ENCODE assay signal across 7 mouse cellular contexts in the genomic region with DNA sequence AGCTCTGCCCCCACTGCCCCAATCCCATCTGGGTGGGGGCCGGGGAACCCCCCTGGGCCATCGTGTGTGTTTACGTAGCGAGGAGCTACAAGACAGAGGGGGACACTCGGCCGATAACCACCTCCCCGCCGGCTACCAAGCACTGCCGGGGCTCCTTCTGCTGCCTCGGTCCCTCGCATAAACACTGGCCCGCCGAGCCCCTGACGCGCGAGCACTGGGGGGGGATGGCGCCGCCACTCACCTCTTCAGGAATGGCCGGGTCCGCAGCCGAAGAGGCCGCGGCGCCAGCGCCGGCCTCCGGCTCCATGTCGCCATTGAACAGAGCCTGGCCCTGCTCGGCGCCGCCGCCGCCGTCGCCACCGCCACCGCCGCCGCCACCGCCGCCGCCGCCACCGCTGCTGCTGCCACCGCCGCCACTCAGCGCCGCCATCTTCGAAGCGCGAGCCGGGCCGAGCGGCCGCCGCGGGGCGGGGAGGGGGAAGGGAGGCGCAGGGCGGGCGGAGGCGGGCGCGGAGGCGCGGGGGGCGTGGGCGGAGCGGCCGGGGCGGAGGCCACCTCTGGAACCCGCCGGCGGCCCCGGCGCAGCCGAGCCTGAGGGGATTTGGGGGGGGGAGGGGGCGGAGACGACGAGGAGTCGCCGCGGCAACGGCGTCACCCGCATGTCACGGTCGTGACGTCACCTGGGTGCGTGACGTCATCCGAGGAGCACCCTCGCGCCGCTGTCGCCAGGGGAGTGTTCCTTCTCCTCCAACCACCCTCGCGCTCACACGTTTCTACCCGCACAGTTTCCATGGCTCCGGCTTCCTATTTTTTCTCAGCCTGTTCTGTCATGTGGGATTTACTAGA. TPM values are rescaled to one million over a fixed set of nuclear protein-coding genes. Genes with fewer than 3 reads are reported as not detected.
DNase-seq lines count a peak whose midpoint lies in the region; ATAC-seq lines count a peak whose summit lies in the region.

A gene (minus strand): TSS at position 598 of the 846 bp plus-strand sequence.

- H3K27ac ChIP-seq in embryonic facial prominence, embryonic 10.5 days (replicated peaks), result peak within 1 kb of the TSS; percentile 96
- H3K27ac ChIP-seq in limb, embryonic 10.5 days, result peak within 1 kb of the TSS; percentile 97
- peak within 1 kb of the TSS; percentile 98 for H3K27ac ChIP-seq in midbrain, embryonic 13.5 days

- H3K9ac ChIP-seq in midbrain, embryonic 13.5 days (replicated peaks), result peak within 1 kb of the TSS; percentile 95

- H3K36me3 ChIP-seq in embryonic facial prominence, embryonic 10.5 days (replicated peaks), result no peaks in the 10 kb centered on the region
- H3K36me3 ChIP-seq in limb, embryonic 10.5 days, result no peaks in the 10 kb centered on the region
- no peaks in the 10 kb centered on the region for H3K36me3 ChIP-seq in midbrain, embryonic 13.5 days

- peak; percentile 92 for ATAC-seq in granulocyte monocyte progenitor cell, adult 5-6 weeks (replicated peaks; ENCODE audit: poor library complexity, severe bottlenecking)
- ATAC-seq in midbrain, embryonic 13.5 days, result peak; percentile 91

- H3K4me3 ChIP-seq in embryonic facial prominence, embryonic 10.5 days, result peak within 1 kb of the TSS; percentile 95
- H3K4me3 ChIP-seq in limb, embryonic 10.5 days, result peak within 1 kb of the TSS; percentile 69
- peak within 1 kb of the TSS; percentile 79 for H3K4me3 ChIP-seq in midbrain, embryonic 13.5 days (replicated peaks)

- DNase-seq in adrenal gland, postnatal 10 days, result peak; percentile 94
- peak; percentile 92 for DNase-seq in embryonic facial prominence, embryonic 10.5 days (ENCODE audit: low spot score)
- peak; percentile 75 for DNase-seq in kidney, adult 11 months
- DNase-seq in limb, embryonic 10.5 days (ENCODE audit: low spot score), result peak; percentile 97
- peak; percentile 73 for DNase-seq in spleen, adult 12 weeks (ENCODE audit: low spot score)

- no peaks in the 10 kb centered on the region for H3K27me3 ChIP-seq in embryonic facial prominence, embryonic 10.5 days (replicated peaks; ENCODE audit: low read depth, poor library complexity, severe bottlenecking)
- no peaks in the 10 kb centered on the region for H3K27me3 ChIP-seq in limb, embryonic 10.5 days (ENCODE audit: low read depth, poor library complexity, severe bottlenecking)
- H3K27me3 ChIP-seq in midbrain, embryonic 13.5 days, result no peaks in the 10 kb centered on the region

- peaks cover 20% of the 10 kb centered on the region for H3K4me1 ChIP-seq in embryonic facial prominence, embryonic 10.5 days
- peaks cover 29% of the 10 kb centered on the region for H3K4me1 ChIP-seq in limb, embryonic 10.5 days
- H3K4me1 ChIP-seq in midbrain, embryonic 13.5 days (replicated peaks), result peaks cover 33% of the 10 kb centered on the region

- no peaks in the 10 kb centered on the region for H3K9me3 ChIP-seq in embryonic facial prominence, embryonic 10.5 days
- no peaks in the 10 kb centered on the region for H3K9me3 ChIP-seq in limb, embryonic 10.5 days (replicated peaks)
- no peaks in the 10 kb centered on the region for H3K9me3 ChIP-seq in midbrain, embryonic 13.5 days

- peak within 1 kb of the TSS; percentile 92 for H3K4me2 ChIP-seq in midbrain, embryonic 13.5 days (replicated peaks)

- WGBS in embryonic facial prominence, embryonic 10.5 days, result 4% methylated on average over 92 of the region's 101 CpGs
- 3% methylated on average over 96 of the region's 101 CpGs for WGBS in limb, embryonic 10.5 days
- WGBS in midbrain, embryonic 13.5 days, result under 1% methylated on average over 64 of the region's 101 CpGs

RNA-seq across cellular contexts. Expression of the gene that starts here (rescaled TPM):
- total RNA-seq in adrenal gland, postnatal 10 days (2021), result 10 to 100 TPM; 25.6 to 29.5 TPM
- polyA plus RNA-seq in embryonic facial prominence, embryonic 10.5 days (2016; fragmentation: Nextera tagmentation; extraction: Ambion mirVana), result 18.9 and 20.3 TPM in 2 replicates
- 25.1 and 29.1 TPM in 2 replicates for total RNA-seq in granulocyte monocyte progenitor cell, adult 5-6 weeks (2014; fragmentation: Nextera tagmentation)
- 24.1 and 28.7 TPM in 2 replicates for total RNA-seq in granulocyte monocyte progenitor cell, adult 5-6 weeks (2017)
- polyA plus RNA-seq in limb, embryonic 10.5 days (2016; fragmentation: Nextera tagmentation; extraction: Ambion mirVana), result 16.0 and 19.9 TPM in 2 replicates
- 23.2 and 23.9 TPM in 2 replicates for polyA plus RNA-seq in midbrain, embryonic 13.5 days (2015; fragmentation: Nextera tagmentation; extraction: Ambion mirVana)

Comparison
In these comparisons a context has a peak if more than half of its experiments do, and no peak if none do; other contexts are left out.
1. Peak in every context shown above with its lines: DNase-seq, ATAC-seq, H3K4me3 ChIP-seq and H3K27ac ChIP-seq.